Mouse (Mus musculus): Measurements from ENCODE around the gene Mapkap1. TPM values are rescaled to one million over a fixed set of nuclear protein-coding genes. Genes with fewer than 3 reads are reported as not detected.

Gene Mapkap1
- polyA plus RNA-seq, 2 experiments = 14.9 to 25.5 TPM

DNA sequence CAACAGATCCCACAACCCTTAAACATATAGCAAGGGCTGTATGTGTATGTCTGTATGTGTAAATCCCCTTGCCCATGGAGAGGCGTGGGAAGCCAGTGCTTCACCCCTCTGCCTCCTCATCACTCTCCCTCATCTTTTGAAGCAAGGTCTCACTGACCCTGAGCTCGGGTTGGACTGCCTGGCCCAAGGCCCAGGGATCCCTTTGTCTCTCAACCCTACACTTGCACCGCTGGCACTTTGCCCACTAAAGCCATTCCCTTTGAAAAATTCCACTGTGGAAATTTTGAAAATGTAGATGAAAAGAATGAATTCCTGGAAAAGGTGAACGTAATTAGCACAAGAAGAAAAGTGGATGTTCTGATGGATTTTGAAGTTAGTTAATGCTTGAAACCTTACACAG is 159.6 kb downstream of the Mapkap1 start:
- no peaks in the 10 kb centered on the region for H3K27me3 ChIP-seq (ENCODE audit: control insufficient read depth, insufficient read depth, low read length)
- no peak overlapping the region for H3K4me3 ChIP-seq (ENCODE audit: insufficient read depth in 1 of 2, low read depth in 2 of 2, low read length in 2 of 2)
- DNase-seq (ENCODE audit: low read depth in 3 of 3, low spot score in 3 of 3) (no peak), ATAC-seq (ENCODE audit: insufficient read depth) (no peak)
- TF ChIP-seq CTCF (IDR thresholded peaks at IDR 0.05; ENCODE audit: low read depth) = no peak
- TF ChIP-seq EP300 (IDR thresholded peaks at IDR 0.05; ENCODE audit: low read depth) = no peak
- H3K9me3 ChIP-seq (ENCODE audit: control insufficient read depth, low read length) = no peaks in the 10 kb centered on the region
- H3K4me1 ChIP-seq (replicated peaks; ENCODE audit: control insufficient read depth in 2 of 2, insufficient read depth in 2 of 2, low read length in 1 of 2) = peaks cover 0 to 6% of the 10 kb centered on the region in 2 experiments; a peak in 2 of 4 replicates
- no peak overlapping the region for H3K4me2 ChIP-seq (ENCODE audit: low read depth)
- H3K27ac ChIP-seq = no peak overlapping the region
- no peaks in the 10 kb centered on the region for H3K36me3 ChIP-seq (replicated peaks; ENCODE audit: control insufficient read depth, insufficient read depth, low read depth)
- 70% methylated on average over 4 of the region's 4 CpGs for WGBS (ENCODE audit: insufficient replicate concordance)
- H3K9ac ChIP-seq (replicated peaks) = no peak overlapping the region

GRCm38 (mm10) chr2:34566601-34567000 is 160.0 kb downstream of the Mapkap1 start:
- H3K4me3 ChIP-seq (ENCODE audit: insufficient read depth in 1 of 2, low read depth in 2 of 2, low read length in 2 of 2) = no peak overlapping the region
- TF ChIP-seq EP300 (IDR thresholded peaks at IDR 0.05; ENCODE audit: low read depth) (no peak), CTCF (IDR thresholded peaks at IDR 0.05; ENCODE audit: low read depth) (no peak)
- H3K9me3 ChIP-seq (ENCODE audit: control insufficient read depth, low read length) = no peaks in the 10 kb centered on the region
- peaks cover 0 to 6% of the 10 kb centered on the region in 2 experiments; a peak in 2 of 4 replicates for H3K4me1 ChIP-seq (replicated peaks; ENCODE audit: control insufficient read depth in 2 of 2, insufficient read depth in 2 of 2, low read length in 1 of 2)
- no peak overlapping the region for H3K27ac ChIP-seq
- H3K4me2 ChIP-seq (ENCODE audit: low read depth) = no peak overlapping the region
- no peaks in the 10 kb centered on the region for H3K27me3 ChIP-seq (ENCODE audit: control insufficient read depth, insufficient read depth, low read length)
- H3K9ac ChIP-seq (replicated peaks) = no peak overlapping the region
- WGBS (ENCODE audit: insufficient replicate concordance) = 59% methylated on average over 1 of the region's 1 CpGs
- ATAC-seq (ENCODE audit: insufficient read depth) (no peak), DNase-seq (ENCODE audit: low read depth in 3 of 3, low spot score in 3 of 3) (no peak)
- H3K36me3 ChIP-seq (replicated peaks; ENCODE audit: control insufficient read depth, insufficient read depth, low read depth) = no peaks in the 10 kb centered on the region

GRCm38 (mm10) chr2:34569131-34569530 is 162.6 kb downstream of the Mapkap1 start:
- H3K4me2 ChIP-seq (ENCODE audit: low read depth) = no peak overlapping the region
- H3K4me1 ChIP-seq (replicated peaks; ENCODE audit: control insufficient read depth in 2 of 2, insufficient read depth in 2 of 2, low read length in 1 of 2) = no peaks in the 10 kb centered on the region; a peak in 1 of 4 replicates
- 61% methylated on average over 5 of the region's 5 CpGs for WGBS (ENCODE audit: insufficient replicate concordance)
- DNase-seq (ENCODE audit: low read depth in 3 of 3, low spot score in 3 of 3) (no peak), ATAC-seq (ENCODE audit: insufficient read depth) (no peak)
- H3K27ac ChIP-seq = no peak overlapping the region
- no peak overlapping the region for H3K4me3 ChIP-seq (ENCODE audit: insufficient read depth in 1 of 2, low read depth in 2 of 2, low read length in 2 of 2)
- H3K9ac ChIP-seq (replicated peaks) = no peak overlapping the region
- no peak for TF ChIP-seq EP300 (IDR thresholded peaks at IDR 0.05; ENCODE audit: low read depth)
- TF ChIP-seq CTCF (IDR thresholded peaks at IDR 0.05; ENCODE audit: low read depth) = no peak
- H3K9me3 ChIP-seq (ENCODE audit: control insufficient read depth, low read length) = no peaks in the 10 kb centered on the region
- no peaks in the 10 kb centered on the region for H3K27me3 ChIP-seq (ENCODE audit: control insufficient read depth, insufficient read depth, low read length)
- H3K36me3 ChIP-seq (replicated peaks; ENCODE audit: control insufficient read depth, insufficient read depth, low read depth) = no peaks in the 10 kb centered on the region

DNA sequence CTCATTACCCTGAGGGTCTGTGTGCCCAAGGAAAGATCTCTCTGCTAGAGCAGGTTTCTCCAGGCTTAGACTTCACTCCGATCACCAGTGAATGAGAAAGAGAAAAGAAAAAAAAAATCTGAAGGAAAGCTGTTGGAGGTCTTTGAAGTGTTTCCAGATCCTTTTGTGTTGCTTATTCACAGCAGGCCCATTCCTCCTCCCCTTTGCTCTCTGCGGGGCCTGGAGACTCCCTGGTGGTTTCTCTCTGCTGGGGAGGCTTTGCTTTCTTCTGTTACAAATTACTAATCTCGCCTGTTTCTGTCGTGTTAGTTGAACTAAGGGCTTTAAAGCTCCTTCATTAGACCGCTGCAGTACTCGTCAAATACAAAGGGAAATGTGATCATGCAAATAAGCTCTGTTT is 163.8 kb downstream of the Mapkap1 start:
- Histone ChIP-seq H3K9me3 (ENCODE audit: control insufficient read depth, low read length) (no peaks in the 10 kb centered on the region), H3K36me3 (replicated peaks; ENCODE audit: control insufficient read depth, insufficient read depth, low read depth) (no peaks in the 10 kb centered on the region), H3K27me3 (ENCODE audit: control insufficient read depth, insufficient read depth, low read length) (no peaks in the 10 kb centered on the region), H3K9ac (replicated peaks) (no peak overlapping the region), H3K27ac (no peak overlapping the region), H3K4me3 (ENCODE audit: insufficient read depth in 1 of 2, low read depth in 2 of 2, low read length in 2 of 2) (no peak overlapping the region), H3K4me2 (ENCODE audit: low read depth) (no peak overlapping the region), H3K4me1 (replicated peaks; ENCODE audit: control insufficient read depth in 2 of 2, insufficient read depth in 2 of 2, low read length in 1 of 2) (no peaks in the 10 kb centered on the region)
- TF ChIP-seq EP300 (IDR thresholded peaks at IDR 0.05; ENCODE audit: low read depth) = no peak
- DNase-seq (ENCODE audit: low read depth in 3 of 3, low spot score in 3 of 3) = no peak
- no peak for ATAC-seq (ENCODE audit: insufficient read depth)
- 60% methylated on average over 6 of the region's 6 CpGs for WGBS (ENCODE audit: insufficient replicate concordance)

DNA sequence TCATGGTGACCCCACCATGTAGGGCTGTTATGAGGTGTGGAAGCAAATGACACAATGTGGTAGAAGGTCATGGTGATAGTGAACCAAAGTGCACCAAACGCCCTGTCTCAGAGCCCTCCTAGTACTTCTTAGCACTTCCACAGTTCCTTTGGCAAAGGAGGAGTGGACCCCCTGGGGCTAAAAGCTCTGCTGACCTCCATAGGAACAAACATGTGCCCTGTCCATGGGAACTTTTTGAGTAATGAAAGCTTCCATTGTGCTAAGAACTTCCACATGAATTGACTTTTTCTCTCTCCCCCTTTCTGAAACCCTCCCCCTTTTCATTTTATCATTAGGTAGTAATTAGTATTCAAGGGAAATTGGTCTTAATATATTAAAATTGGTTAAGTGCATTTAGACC is 164.5 kb downstream of the Mapkap1 start:
- DNase-seq (ENCODE audit: low read depth in 3 of 3, low spot score in 3 of 3) = no peak
- Histone ChIP-seq H3K4me3 (ENCODE audit: insufficient read depth in 1 of 2, low read depth in 2 of 2, low read length in 2 of 2) (no peak overlapping the region), H3K27ac (no peak overlapping the region), H3K36me3 (replicated peaks; ENCODE audit: control insufficient read depth, insufficient read depth, low read depth) (no peaks in the 10 kb centered on the region), H3K9me3 (ENCODE audit: control insufficient read depth, low read length) (no peaks in the 10 kb centered on the region), H3K27me3 (ENCODE audit: control insufficient read depth, insufficient read depth, low read length) (no peaks in the 10 kb centered on the region), H3K4me2 (ENCODE audit: low read depth) (no peak overlapping the region), H3K9ac (replicated peaks) (no peak overlapping the region), H3K4me1 (replicated peaks; ENCODE audit: control insufficient read depth in 2 of 2, insufficient read depth in 2 of 2, low read length in 1 of 2) (no peaks in the 10 kb centered on the region)
- TF ChIP-seq CTCF (IDR thresholded peaks at IDR 0.05; ENCODE audit: low read depth) (no peak), EP300 (IDR thresholded peaks at IDR 0.05; ENCODE audit: low read depth) (no peak)
- no peak for ATAC-seq (ENCODE audit: insufficient read depth)
- WGBS (ENCODE audit: insufficient replicate concordance) = 32% methylated on average over 1 of the region's 1 CpGs

Data from liver, embryonic 14.5 days (tissue).